24 mouse cellular contexts compared by ENCODE assay signal in the genomic region with DNA sequence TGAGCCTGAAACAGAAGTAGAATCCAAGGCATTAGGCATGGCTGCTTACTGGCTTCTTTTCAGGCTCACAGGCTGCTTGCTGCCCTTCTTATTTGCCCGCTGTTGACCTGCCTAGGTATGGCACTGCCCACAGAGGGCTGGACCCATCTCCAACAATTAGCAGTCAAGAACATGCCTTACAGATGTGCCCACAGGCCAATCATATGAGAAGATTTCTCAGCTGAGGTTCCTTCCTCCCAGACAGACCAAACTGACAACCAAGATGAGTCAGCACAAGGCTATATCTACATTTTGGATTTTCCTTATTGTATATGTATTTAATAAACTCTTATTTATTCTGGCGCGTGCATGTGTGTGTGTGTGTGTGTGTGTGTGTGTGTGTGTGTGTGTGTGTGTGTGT.
DNase-seq lines count a peak whose midpoint lies in the region; ATAC-seq lines count a peak whose summit lies in the region.
"Had no signal": no experiment of that assay in that cellular context is flagged by ENCODE, and none has a peak within 500 bp of the region (broad histone marks: within the 10 kb centered on the region; RNA-seq: fewer than 3 reads in every experiment).

No protein-coding gene starts in this region.

- 91% methylated on average over 3 of the region's 3 CpGs for WGBS in intestine, embryonic 15.5 days

- no peak overlapping the region for H3K4me3 ChIP-seq in intestine, embryonic 15.5 days (replicated peaks)
- H3K4me3 ChIP-seq: embryonic facial prominence, embryonic 13.5 days; embryonic facial prominence, embryonic 15.5 days; erythroblast, embryonic 14.5 days; forebrain, embryonic 10.5 days; forebrain, embryonic 12.5 days had no signal

- DNase-seq in 416B (ENCODE audit: low read depth) (peak; percentile 69), NIH3T3 (ENCODE audit: low read depth) (peak; percentile 26)
- no peak for DNase-seq in adrenal gland, postnatal 36 days
- no peak for DNase-seq in spleen, postnatal 10 days (ENCODE audit: low spot score in 2 of 2)
- no peak for DNase-seq in kidney, adult 9 months
- DNase-seq: adrenal gland, adult 2 months; adrenal gland, postnatal 10 days; adrenal gland, postnatal 25 days; cerebellum, adult 11 months; cerebellum, adult 18-20 months; cerebellum, adult 8-10 months; cerebellum, adult 9-11 months; cerebellum, postnatal 14 days; embryo, embryonic 11 days had no signal

- H3K27ac ChIP-seq in intestine, embryonic 15.5 days = no peak overlapping the region
- H3K27ac ChIP-seq: embryonic facial prominence, embryonic 13.5 days; embryonic facial prominence, embryonic 15.5 days; forebrain, embryonic 10.5 days; forebrain, embryonic 12.5 days had no signal

- peak; percentile 46 for ATAC-seq in granulocyte monocyte progenitor cell, adult 5-6 weeks (replicated peaks; ENCODE audit: poor library complexity, severe bottlenecking)
- no peak for ATAC-seq in intestine, embryonic 15.5 days
- ATAC-seq: forebrain, embryonic 14.5 days; forebrain, embryonic 16.5 days had no signal

- H3K4me1 ChIP-seq in intestine, embryonic 15.5 days (replicated peaks) = no peaks in the 10 kb centered on the region
- H3K4me1 ChIP-seq: embryonic facial prominence, embryonic 13.5 days; embryonic facial prominence, embryonic 15.5 days; forebrain, embryonic 10.5 days; forebrain, embryonic 12.5 days had no signal

- no peak overlapping the region for H3K4me2 ChIP-seq in intestine, embryonic 15.5 days (replicated peaks)
- H3K4me2 ChIP-seq: embryonic facial prominence, embryonic 13.5 days; embryonic facial prominence, embryonic 15.5 days; forebrain, embryonic 12.5 days had no signal

- no peaks in the 10 kb centered on the region for H3K36me3 ChIP-seq in intestine, embryonic 15.5 days
- H3K36me3 ChIP-seq: embryonic facial prominence, embryonic 13.5 days; embryonic facial prominence, embryonic 15.5 days; forebrain, embryonic 10.5 days; forebrain, embryonic 12.5 days; G1E had no signal

- no peaks in the 10 kb centered on the region for H3K27me3 ChIP-seq in intestine, embryonic 15.5 days (replicated peaks)
- H3K27me3 ChIP-seq: embryonic facial prominence, embryonic 13.5 days; embryonic facial prominence, embryonic 15.5 days; forebrain, embryonic 12.5 days had no signal

- no peaks in the 10 kb centered on the region for H3K9me3 ChIP-seq in intestine, embryonic 15.5 days
- H3K9me3 ChIP-seq: embryonic facial prominence, embryonic 15.5 days; forebrain, embryonic 10.5 days; forebrain, embryonic 12.5 days had no signal

- H3K9ac ChIP-seq in intestine, embryonic 15.5 days = no peak overlapping the region
- H3K9ac ChIP-seq: embryonic facial prominence, embryonic 13.5 days; embryonic facial prominence, embryonic 15.5 days; forebrain, embryonic 12.5 days had no signal

Comparison
In these comparisons a context has a peak if more than half of its experiments do, and no peak if none do; other contexts are left out.
1. DNase-seq: peak in 416B (single experiment) and NIH3T3 (single experiment); none in adrenal gland, postnatal 36 days (0 of 2), spleen, postnatal 10 days (0 of 2) and kidney, adult 9 months (single experiment).